Mouse (Mus musculus) thymus, adult 2 months (tissue): ENCODE data around the gene Rps16. TPM values are rescaled to one million over a fixed set of nuclear protein-coding genes. Genes with fewer than 3 reads are reported as not detected.

ENCODE experiments used
- DNase-seq: peaks from one replicate; pipeline ENCODE4 v3.0.0; 2021
- H3K27ac ChIP-seq: fragments of 200-500 bp; 2 replicates; pipeline ENCODE4 v1.5.1; 2012; ENCODE audit warnings: low read length, control low read depth; ENCODE audit not compliant: control insufficient read depth, insufficient read depth
- H3K27me3 ChIP-seq: fragments of 200-500 bp; 2 replicates; pipeline ENCODE4 v1.6.1; 2012; ENCODE audit warnings: mild to moderate bottlenecking, low read length, moderate library complexity, mixed read lengths; ENCODE audit not compliant: control insufficient read depth, insufficient read depth
- H3K36me3 ChIP-seq: fragments of 200-500 bp; 2 replicates; pipeline ENCODE4 v1.6.1; 2012; ENCODE audit warnings: mild to moderate bottlenecking, low read length, moderate library complexity; ENCODE audit not compliant: control insufficient read depth, insufficient read depth
- H3K4me1 ChIP-seq: fragments of 200-500 bp; replicated peaks from 2 replicates; pipeline ENCODE4 v1.6.1; 2012; ENCODE audit warnings: low read length; ENCODE audit not compliant: control insufficient read depth, insufficient read depth
- H3K4me3 ChIP-seq: fragments of 200-500 bp; 2 replicates; pipeline ENCODE4 v1.5.1; 2012; ENCODE audit warnings: mild to moderate bottlenecking, low read length, control low read depth, moderate library complexity; ENCODE audit not compliant: control insufficient read depth, insufficient read depth
- CTCF ChIP-seq: fragments of 200-500 bp; IDR thresholded peaks from 2 replicates; pipeline ENCODE4 v1.5.1; 2012; ENCODE audit warnings: mild to moderate bottlenecking, control low read depth, low read length, moderate library complexity, borderline replicate concordance; ENCODE audit not compliant: control insufficient read depth, poor library complexity, insufficient read depth; ENCODE audit errors: extremely low read depth
- POLR2A ChIP-seq: fragments of 200-500 bp; IDR thresholded peaks from 2 replicates; pipeline ENCODE4 v1.6.1; 2012; ENCODE audit warnings: mild to moderate bottlenecking, low read length, control low read depth, moderate library complexity; ENCODE audit not compliant: control insufficient read depth, poor library complexity, insufficient read depth; ENCODE audit errors: extremely low read depth
- WGBS: fragments of 180-500 bp; shearing (Covaris S2); methylation state at CpG from one replicate; pipeline ENCODE4 v1.1.7; 2018; 5-methylcytosine and 5-hydroxymethylcytosine counted together
- polyA plus RNA-seq: library from polyadenylated mRNA; depleted of rRNA; stranded (reverse); fragments of >200 nt; gene quantifications from 2 replicates; pipeline ENCODE4 v1.2.3, GENCODE M21; 2012

Gene Rps16
- polyA plus RNA-seq, 1 experiment = 1,733 TPM

- no peak for TF ChIP-seq CTCF
- TF ChIP-seq POLR2A = no peak
- H3K27me3 ChIP-seq = no peaks in the 10 kb centered on the region
- 96% methylated on average over 20 of the region's 20 CpGs for WGBS
- H3K36me3 ChIP-seq = peaks cover 48% of the 10 kb centered on the region
- H3K27ac ChIP-seq = no peak overlapping the region
- no peaks in the 10 kb centered on the region for H3K4me1 ChIP-seq
- no peak overlapping the region for H3K4me3 ChIP-seq
- DNase-seq = no peak
Observed at GRCm38 (mm10) chr7:28361647-28362341, 11.3 kb downstream of the Rps16 start.

DNA sequence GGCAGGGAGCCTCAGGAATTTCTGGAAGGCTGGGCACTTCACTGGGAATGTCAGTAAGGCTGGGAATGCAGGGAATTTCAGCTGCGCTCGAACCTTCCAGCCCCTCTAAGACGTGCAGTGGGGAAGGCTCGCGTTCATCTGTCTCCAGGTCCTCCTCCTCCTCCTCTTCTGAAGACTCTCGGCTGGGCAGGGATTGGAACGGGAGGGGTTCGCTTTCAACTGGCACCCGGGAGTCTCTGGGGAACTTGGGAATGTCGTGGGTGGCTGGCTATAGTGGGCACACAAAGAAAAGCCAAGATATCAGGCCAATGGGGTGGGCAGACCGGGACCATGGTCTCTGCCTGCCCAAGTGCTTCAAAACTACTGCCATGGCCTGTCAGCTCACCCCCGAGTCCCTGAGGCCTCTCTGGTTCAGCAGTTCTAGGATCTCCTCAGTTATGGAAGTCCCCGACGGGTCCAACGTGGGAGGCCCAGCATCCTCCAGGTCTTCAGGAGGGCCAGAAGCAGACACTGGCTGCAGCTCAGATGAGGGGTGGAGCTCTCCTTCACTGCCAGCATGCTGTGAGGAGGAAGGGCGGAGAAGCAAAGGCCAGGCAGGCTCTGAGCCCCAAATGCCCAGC is 12.1 kb downstream of the Rps16 start:
- Histone ChIP-seq H3K27ac (no peak overlapping the region), H3K36me3 (peaks cover 55% of the 10 kb centered on the region), H3K27me3 (no peaks in the 10 kb centered on the region), H3K4me1 (no peaks in the 10 kb centered on the region), H3K4me3 (no peak overlapping the region)
- no peak for DNase-seq
- 93% methylated on average over 16 of the region's 16 CpGs for WGBS
- TF ChIP-seq POLR2A (no peak), CTCF (no peak)

GRCm38 (mm10) chr7:28367663-28368275 is 17.3 kb downstream of the Rps16 start:
- Histone ChIP-seq H3K4me3 (no peak overlapping the region), H3K27ac (no peak overlapping the region), H3K27me3 (no peaks in the 10 kb centered on the region), H3K4me1 (peaks cover 20% of the 10 kb centered on the region), H3K36me3 (peaks cover 23% of the 10 kb centered on the region)
- no peak for DNase-seq
- WGBS = 96% methylated on average over 16 of the region's 16 CpGs
- TF ChIP-seq POLR2A = no peak
- TF ChIP-seq CTCF = no peak

DNA sequence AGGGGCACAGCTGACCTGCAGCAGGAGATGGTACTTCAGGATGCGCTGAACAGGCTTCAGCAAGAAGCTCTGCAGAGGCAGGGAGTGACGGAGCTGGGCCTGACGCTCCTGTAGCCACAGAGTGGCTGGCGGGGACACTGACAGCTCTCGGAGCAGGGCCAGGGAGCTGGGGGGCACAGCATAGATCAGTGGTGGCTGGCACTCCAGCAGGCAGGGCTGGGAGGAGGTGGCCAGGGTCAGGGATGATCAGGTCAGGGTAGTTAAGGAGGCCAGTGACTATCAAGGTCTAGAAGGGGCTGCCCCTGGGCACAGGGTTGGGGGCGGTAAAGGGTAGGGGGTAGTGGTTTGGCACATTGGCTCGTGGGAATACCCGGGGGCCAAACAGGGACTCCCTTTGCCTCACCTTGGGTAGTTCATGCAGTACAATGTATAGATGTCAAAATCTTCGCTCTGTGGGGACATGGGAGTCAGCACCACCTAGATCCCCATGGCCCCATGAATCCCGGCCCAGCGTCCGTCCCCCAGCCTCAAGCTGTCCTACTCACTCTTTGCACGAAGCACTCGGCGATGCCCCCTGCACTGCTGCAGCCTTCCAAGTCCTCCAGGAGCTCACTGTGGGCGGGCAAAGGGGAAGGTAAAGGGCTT is 17.9 kb downstream of the Rps16 start:
- TF ChIP-seq POLR2A (no peak), CTCF (no peak)
- 96% methylated on average over 16 of the region's 16 CpGs for WGBS
- H3K36me3 ChIP-seq = peaks cover 22% of the 10 kb centered on the region

DNA sequence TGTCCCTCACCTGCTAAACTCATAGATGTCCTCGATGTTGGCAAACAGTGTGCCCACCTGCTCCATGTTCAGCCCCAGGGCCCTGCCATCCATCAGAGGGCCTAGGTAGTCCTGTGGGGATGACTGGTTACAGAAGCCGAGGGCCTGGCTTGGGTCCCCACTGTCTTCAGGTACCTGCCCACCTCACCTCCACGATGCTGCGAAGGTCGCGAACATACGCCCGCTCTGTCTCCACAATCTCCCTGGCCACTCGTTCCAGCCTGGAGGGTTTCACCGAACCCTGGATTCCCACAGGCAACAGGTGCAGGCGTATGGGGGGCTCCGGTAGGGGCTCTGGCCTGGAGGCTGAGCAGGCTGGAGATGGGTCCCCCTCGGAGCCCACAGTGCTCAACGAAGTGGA is 19.6 kb downstream of the Rps16 start:
- H3K27ac ChIP-seq = no peak overlapping the region
- TF ChIP-seq POLR2A (no peak), CTCF (no peak)
- peaks cover 34% of the 10 kb centered on the region for H3K4me1 ChIP-seq
- 95% methylated on average over 14 of the region's 14 CpGs for WGBS
- no peak for DNase-seq
- H3K27me3 ChIP-seq = no peaks in the 10 kb centered on the region
- peaks cover 14% of the 10 kb centered on the region for H3K36me3 ChIP-seq
- H3K4me3 ChIP-seq = no peak overlapping the region

More for the DNA sequence above, 17.9 kb downstream of the Rps16 start:
- no peak for DNase-seq
- Histone ChIP-seq H3K27me3 (no peaks in the 10 kb centered on the region), H3K4me1 (peaks cover 20% of the 10 kb centered on the region), H3K4me3 (no peak overlapping the region), H3K27ac (no peak overlapping the region)

- no peak for TF ChIP-seq POLR2A
- no peak for TF ChIP-seq CTCF
- peak overlapping the region; percentile 81 for H3K27ac ChIP-seq
- DNase-seq = no peak
Observed at GRCm38 (mm10) chr7:28370977-28371513, 20.6 kb downstream of the Rps16 start.

More at GRCm38 (mm10) chr7:28370977-28371513, 20.6 kb downstream of the Rps16 start:
- H3K27me3 ChIP-seq = no peaks in the 10 kb centered on the region
- H3K36me3 ChIP-seq = peaks cover 8% of the 10 kb centered on the region; the same call in 1 of the 2 replicates
- peaks cover 35% of the 10 kb centered on the region for H3K4me1 ChIP-seq
- WGBS = 25% methylated on average over 11 of the region's 11 CpGs
- peak overlapping the region; percentile 97 for H3K4me3 ChIP-seq
